Mouse (Mus musculus) limb, embryonic 13.5 days (tissue): ENCODE measurements around the gene Gfer. TPM values are rescaled to one million over a fixed set of nuclear protein-coding genes. Genes with fewer than 3 reads are reported as not detected.
"Not testable (repeated sequence)": the region's sequence is repeated elsewhere in the genome, so short reads cannot be mapped to it uniquely, and the experiment has no call there.

ENCODE experiments used
- ATAC-seq: fragments of 200-750 bp; cut with Nextera tagmentation; 2 replicates; pipeline ENCODE4 v1.8.0; 2017; ENCODE audit warnings: low read depth, moderate number of reproducible peaks, moderate TSS enrichment; ENCODE audit not compliant: low FRiP score
- H3K27ac ChIP-seq: fragments of 300-500 bp; sonication (generic); 2 replicates; pipeline ENCODE4 v1.5.1; 2015; ENCODE audit warnings: inconsistent platforms, mild to moderate bottlenecking, moderate library complexity
- H3K27me3 ChIP-seq: fragments of 300-500 bp; sonication (generic); 2 replicates; pipeline ENCODE4 v1.6.1; 2015; ENCODE audit warnings: mild to moderate bottlenecking, inconsistent platforms
- H3K36me3 ChIP-seq: fragments of 300-500 bp; sonication (generic); 2 replicates; pipeline ENCODE4 v1.6.1; 2015; ENCODE audit warnings: inconsistent platforms, mild to moderate bottlenecking, moderate library complexity
- H3K4me1 ChIP-seq: fragments of 300-500 bp; sonication (generic); 2 replicates; pipeline ENCODE4 v1.6.1; 2015; ENCODE audit warnings: inconsistent platforms
- H3K4me2 ChIP-seq: fragments of 300-500 bp; sonication (generic); replicated peaks from 2 replicates; pipeline ENCODE4 v1.6.1; 2015; ENCODE audit warnings: inconsistent platforms, mild to moderate bottlenecking, moderate library complexity
- H3K4me3 ChIP-seq: fragments of 300-500 bp; sonication (generic); 2 replicates; pipeline ENCODE4 v1.5.1; 2015; ENCODE audit warnings: moderate library complexity, mild to moderate bottlenecking, inconsistent platforms
- H3K9ac ChIP-seq: fragments of 300-500 bp; sonication (generic); 2 replicates; pipeline ENCODE4 v1.6.1; 2015; ENCODE audit warnings: mild to moderate bottlenecking, inconsistent platforms
- H3K9me3 ChIP-seq: fragments of 300-500 bp; sonication (generic); 2 replicates; pipeline ENCODE4 v1.6.1; 2016; ENCODE audit warnings: inconsistent platforms
- WGBS: fragments of 180-500 bp; shearing (Covaris S2); methylation state at CpG from one replicate; pipeline ENCODE4 v1.1.7; 2015; 5-methylcytosine and 5-hydroxymethylcytosine counted together
- polyA plus RNA-seq: library from polyadenylated mRNA; unstranded; fragments of >200 nt; fragmentation: Nextera tagmentation; extraction: Ambion mirVana; gene quantifications from 2 replicates; pipeline ENCODE4 v1.2.1, GENCODE M21; 2015

The Gfer gene
- polyA plus RNA-seq, 1 experiment from 2014 or later: 48.1 TPM

GRCm38 (mm10) chr17:24720616-24721015 lies 24.7 kb upstream of the Gfer start:
- WGBS: 1% methylated on average over 11 of the region's 11 CpGs
- H3K4me2 ChIP-seq: peak overlapping the region; percentile 91
- H3K4me3 ChIP-seq: peak overlapping the region; percentile 84
- H3K9ac ChIP-seq: peak overlapping the region; percentile 93
- peaks cover 47% of the 10 kb centered on the region for H3K36me3 ChIP-seq
- not testable (repeated sequence) for H3K27me3 ChIP-seq, H3K27ac ChIP-seq, ATAC-seq, H3K9me3 ChIP-seq
- H3K4me1 ChIP-seq: peaks cover 34% of the 10 kb centered on the region

GRCm38 (mm10) chr17:24719494-24720222 lies 23.7 kb upstream of the Gfer start:
- peak overlapping the region; percentile 91 for H3K4me2 ChIP-seq
- WGBS: under 1% methylated on average over 60 of the region's 61 CpGs
- peaks cover 34% of the 10 kb centered on the region for H3K4me1 ChIP-seq
- H3K27ac ChIP-seq: peak overlapping the region; percentile 87
- no peaks in the 10 kb centered on the region for H3K9me3 ChIP-seq
- peak; percentile 98 for ATAC-seq
- peak overlapping the region; percentile 84 for H3K4me3 ChIP-seq
- no peaks in the 10 kb centered on the region for H3K27me3 ChIP-seq
- H3K9ac ChIP-seq: peak overlapping the region; percentile 93
- H3K36me3 ChIP-seq: peaks cover 47% of the 10 kb centered on the region

- peak overlapping the region; percentile 91 for H3K4me2 ChIP-seq
- H3K27ac ChIP-seq, H3K9me3 ChIP-seq, H3K27me3 ChIP-seq, ATAC-seq: not testable (repeated sequence)
- H3K4me1 ChIP-seq: peaks cover 32% of the 10 kb centered on the region
- peaks cover 47% of the 10 kb centered on the region for H3K36me3 ChIP-seq
- 63% methylated on average over 5 of the region's 5 CpGs for WGBS
- H3K9ac ChIP-seq: peak overlapping the region; percentile 92
- H3K4me3 ChIP-seq: peak overlapping the region; percentile 84
Measured at GRCm38 (mm10) chr17:24718938-24719337, 23.0 kb upstream of the Gfer start.

GRCm38 (mm10) chr17:24717943-24718342 lies 22.0 kb upstream of the Gfer start, which contains the start of the genes Rnf151 and Rps2:
Gene Rnf151, minus strand, starts transcription at chr17:24718063.
Gene Rps2, plus strand, starts transcription at chr17:24718116.
- Histone ChIP-seq H3K27ac (no peak within 1 kb of the TSS), H3K27me3 (no peaks in the 10 kb centered on the region), H3K9ac (peak within 1 kb of the TSS; percentile 92), H3K9me3 (no peaks in the 10 kb centered on the region), H3K36me3 (peaks cover 47% of the 10 kb centered on the region), H3K4me3 (peak within 1 kb of the TSS; percentile 84), H3K4me1 (peaks cover 25% of the 10 kb centered on the region), H3K4me2 (peak within 1 kb of the TSS; percentile 91)
- 81% methylated on average over 4 of the region's 4 CpGs for WGBS
- no peak for ATAC-seq

GRCm38 (mm10) chr17:24716166-24716682 lies 20.3 kb upstream of the Gfer start:
- ATAC-seq: no peak

GRCm38 (mm10) chr17:24715556-24715955 lies 19.6 kb upstream of the Gfer start:
- WGBS: 67% methylated on average over 6 of the region's 6 CpGs
- no peak overlapping the region for H3K27ac ChIP-seq
- no peaks in the 10 kb centered on the region for H3K27me3 ChIP-seq
- H3K4me2 ChIP-seq: no peak overlapping the region
- H3K4me3 ChIP-seq: no peak overlapping the region
- H3K9me3 ChIP-seq: no peaks in the 10 kb centered on the region
- peaks cover 28% of the 10 kb centered on the region for H3K36me3 ChIP-seq
- ATAC-seq: no peak
- H3K9ac ChIP-seq: no peak overlapping the region
- H3K4me1 ChIP-seq: peaks cover 6% of the 10 kb centered on the region

More at GRCm38 (mm10) chr17:24716166-24716682, 20.3 kb upstream of the Gfer start:
- no peaks in the 10 kb centered on the region for H3K9me3 ChIP-seq
- no peak overlapping the region for H3K9ac ChIP-seq
- peaks cover 32% of the 10 kb centered on the region for H3K36me3 ChIP-seq
- H3K27me3 ChIP-seq: no peaks in the 10 kb centered on the region
- no peak overlapping the region for H3K4me2 ChIP-seq
- no peak overlapping the region for H3K27ac ChIP-seq
- 97% methylated on average over 15 of the region's 15 CpGs for WGBS
- H3K4me1 ChIP-seq: peaks cover 8% of the 10 kb centered on the region
- H3K4me3 ChIP-seq: no peak overlapping the region

GRCm38 (mm10) chr17:24708646-24709045 lies 12.7 kb upstream of the Gfer start:
- peaks cover 23% of the 10 kb centered on the region for H3K36me3 ChIP-seq
- ATAC-seq: no peak
- WGBS: 35% methylated on average over 2 of the region's 2 CpGs
- H3K9me3 ChIP-seq: no peaks in the 10 kb centered on the region
- no peak overlapping the region for H3K27ac ChIP-seq
- 0 out of 2 replicates have a peak overlapping the region, but pooled peaks have one; percentile 85 for H3K4me3 ChIP-seq
- H3K4me1 ChIP-seq: peaks cover 14% of the 10 kb centered on the region
- no peaks in the 10 kb centered on the region for H3K27me3 ChIP-seq
- H3K4me2 ChIP-seq: peak overlapping the region; percentile 84; the same call in 1 of the 2 replicates
- no peak overlapping the region for H3K9ac ChIP-seq

GRCm38 (mm10) chr17:24707801-24708425 lies 12.0 kb upstream of the Gfer start:
- Histone ChIP-seq H3K27me3 (no peaks in the 10 kb centered on the region), H3K4me2 (peak overlapping the region; percentile 84), H3K27ac (peak overlapping the region; percentile 67), H3K4me3 (peak overlapping the region; percentile 85), H3K36me3 (peaks cover 29% of the 10 kb centered on the region), H3K9ac (peak overlapping the region; percentile 81), H3K4me1 (peaks cover 14% of the 10 kb centered on the region), H3K9me3 (no peaks in the 10 kb centered on the region)
- WGBS: 6% methylated on average over 24 of the region's 24 CpGs
- ATAC-seq: peak; percentile 14; the same call in 1 of the 2 replicates

GRCm38 (mm10) chr17:24706982-24707800 lies 11.2 kb upstream of the Gfer start, which contains the start of gene Tbl3:
Gene Tbl3, minus strand, starts transcription at chr17:24707660.
- H3K27ac ChIP-seq: peak within 1 kb of the TSS; percentile 67
- peak; percentile 86 for ATAC-seq
- H3K27me3 ChIP-seq: no peaks in the 10 kb centered on the region
- peaks cover 14% of the 10 kb centered on the region for H3K4me1 ChIP-seq
- peak within 1 kb of the TSS; percentile 84 for H3K4me2 ChIP-seq
- H3K9ac ChIP-seq: peak within 1 kb of the TSS; percentile 81
- peak within 1 kb of the TSS; percentile 85 for H3K4me3 ChIP-seq
- no peaks in the 10 kb centered on the region for H3K9me3 ChIP-seq
- 4% methylated on average over 32 of the region's 32 CpGs for WGBS
- H3K36me3 ChIP-seq: peaks cover 36% of the 10 kb centered on the region

- no peak overlapping the region for H3K27ac ChIP-seq
- H3K9ac ChIP-seq: no peak overlapping the region
- no peak for ATAC-seq
- peak overlapping the region; percentile 15 for H3K4me3 ChIP-seq
- no peaks in the 10 kb centered on the region for H3K27me3 ChIP-seq
- WGBS: 89% methylated on average over 3 of the region's 3 CpGs
- H3K36me3 ChIP-seq: peaks cover 50% of the 10 kb centered on the region
- H3K4me1 ChIP-seq: peaks cover 14% of the 10 kb centered on the region
- H3K9me3 ChIP-seq: no peaks in the 10 kb centered on the region
- H3K4me2 ChIP-seq: peak overlapping the region; percentile 84; the same call in 1 of the 2 replicates
Measured at GRCm38 (mm10) chr17:24705821-24706220, 9.9 kb upstream of the Gfer start.

GRCm38 (mm10) chr17:24701251-24701650 lies 5.3 kb upstream of the Gfer start:
- 86% methylated on average over 9 of the region's 9 CpGs for WGBS

More at GRCm38 (mm10) chr17:24701251-24701650, 5.3 kb upstream of the Gfer start:
- no peak overlapping the region; the same call in 1 of the 2 replicates for H3K9ac ChIP-seq
- H3K27ac ChIP-seq: no peak overlapping the region
- peaks cover 63% of the 10 kb centered on the region for H3K36me3 ChIP-seq
- ATAC-seq: no peak
- H3K4me1 ChIP-seq: peaks cover 22% of the 10 kb centered on the region
- H3K9me3 ChIP-seq: no peaks in the 10 kb centered on the region
- no peak overlapping the region for H3K4me2 ChIP-seq
- H3K27me3 ChIP-seq: no peaks in the 10 kb centered on the region
- no peak overlapping the region for H3K4me3 ChIP-seq
